Mouse (Mus musculus): Measurements from ENCODE around the gene Btbd9. TPM values are rescaled to one million over a fixed set of nuclear protein-coding genes. Genes with fewer than 3 reads are reported as not detected.

Btbd9 gene
- polyA plus RNA-seq, 1 experiment from 2014 or later, result 40.9 TPM

DNA sequence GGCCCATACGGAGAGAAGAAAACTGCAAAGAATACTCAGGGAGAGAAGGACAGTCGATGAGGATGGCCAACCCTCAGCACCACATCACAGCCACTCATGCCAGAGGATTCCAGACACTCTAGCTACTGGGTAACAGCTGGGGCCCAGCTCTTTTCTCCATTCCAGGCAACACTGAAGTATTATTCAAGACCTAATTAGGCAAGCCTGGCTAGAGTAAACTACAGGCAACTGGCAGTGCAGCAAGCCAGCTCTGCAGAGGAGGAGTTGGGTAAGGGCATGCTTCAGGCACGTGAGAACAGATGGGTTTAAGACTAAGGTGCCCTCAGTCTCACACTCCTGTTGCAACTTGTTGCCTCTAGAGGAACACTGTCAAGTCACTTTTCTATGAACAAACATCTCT lies 118.0 kb downstream of the Btbd9 start:
- Histone ChIP-seq H3K36me3 (ENCODE audit: control insufficient read depth, insufficient read depth, low read length) (no peaks in the 10 kb centered on the region), H3K9ac (ENCODE audit: low read length) (no peak overlapping the region), H3K4me3 (ENCODE audit: control insufficient read depth in 1 of 2, insufficient read depth in 1 of 2, low read depth in 1 of 2, low read length in 2 of 2) (no peak overlapping the region), H3K27me3 (ENCODE audit: control insufficient read depth, insufficient read depth, low read length) (no peaks in the 10 kb centered on the region), H3K4me1 (ENCODE audit: control insufficient read depth in 2 of 2, insufficient read depth in 2 of 2, low read length in 2 of 2) (peaks cover 14 to 22% of the 10 kb centered on the region in 2 experiments), H3K27ac (replicated peaks in 1 of 2; ENCODE audit: control insufficient read depth in 1 of 2, insufficient read depth in 1 of 2, low read depth in 2 of 2, low read length in 2 of 2) (peak overlapping the region; percentile 17 to 21; a peak in 3 of 4 replicates), H3K9me3 (ENCODE audit: control insufficient read depth, low read length) (no peaks in the 10 kb centered on the region), H3K4me2 (ENCODE audit: low read length) (no peak overlapping the region)
- WGBS, result 33% methylated on average over 3 of the region's 3 CpGs
- ATAC-seq (ENCODE audit: insufficient number of reproducible peaks, insufficient read depth, low FRiP score, low read depth), result no peak

DNA sequence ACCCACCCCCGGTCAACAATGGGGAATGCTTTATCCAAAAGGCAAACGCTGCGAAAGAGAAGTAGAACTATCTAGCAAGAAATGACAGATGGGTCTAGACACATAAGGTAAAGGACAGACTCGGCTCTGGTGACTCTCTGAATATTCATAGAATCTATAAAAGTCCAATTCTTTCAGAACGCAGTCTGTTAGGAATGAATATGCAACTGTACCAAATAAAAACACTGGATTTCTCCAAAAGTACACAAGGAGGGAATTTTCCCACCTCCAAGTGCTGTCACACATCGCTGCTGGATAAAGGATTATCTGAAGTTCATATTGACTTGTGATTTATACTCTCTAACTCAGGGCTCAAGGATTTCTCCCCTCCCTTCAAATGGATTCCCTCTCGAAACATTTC lies 118.8 kb downstream of the Btbd9 start:
- H3K9ac ChIP-seq (ENCODE audit: low read length), result no peak overlapping the region
- no peaks in the 10 kb centered on the region for H3K9me3 ChIP-seq (ENCODE audit: control insufficient read depth, low read length)
- no peak for ATAC-seq (ENCODE audit: insufficient number of reproducible peaks, insufficient read depth, low FRiP score, low read depth)
- no peak overlapping the region for H3K4me3 ChIP-seq (ENCODE audit: control insufficient read depth in 1 of 2, insufficient read depth in 1 of 2, low read depth in 1 of 2, low read length in 2 of 2)
- no peak overlapping the region for H3K4me2 ChIP-seq (ENCODE audit: low read length)
- H3K4me1 ChIP-seq (ENCODE audit: control insufficient read depth in 2 of 2, insufficient read depth in 2 of 2, low read length in 2 of 2), result peaks cover 12 to 18% of the 10 kb centered on the region in 2 experiments
- WGBS, result 84% methylated on average over 7 of the region's 7 CpGs
- H3K27me3 ChIP-seq (ENCODE audit: control insufficient read depth, insufficient read depth, low read length), result no peaks in the 10 kb centered on the region
- no peak overlapping the region for H3K27ac ChIP-seq (replicated peaks in 1 of 2; ENCODE audit: control insufficient read depth in 1 of 2, insufficient read depth in 1 of 2, low read depth in 2 of 2, low read length in 2 of 2)
- no peaks in the 10 kb centered on the region for H3K36me3 ChIP-seq (ENCODE audit: control insufficient read depth, insufficient read depth, low read length)

DNA sequence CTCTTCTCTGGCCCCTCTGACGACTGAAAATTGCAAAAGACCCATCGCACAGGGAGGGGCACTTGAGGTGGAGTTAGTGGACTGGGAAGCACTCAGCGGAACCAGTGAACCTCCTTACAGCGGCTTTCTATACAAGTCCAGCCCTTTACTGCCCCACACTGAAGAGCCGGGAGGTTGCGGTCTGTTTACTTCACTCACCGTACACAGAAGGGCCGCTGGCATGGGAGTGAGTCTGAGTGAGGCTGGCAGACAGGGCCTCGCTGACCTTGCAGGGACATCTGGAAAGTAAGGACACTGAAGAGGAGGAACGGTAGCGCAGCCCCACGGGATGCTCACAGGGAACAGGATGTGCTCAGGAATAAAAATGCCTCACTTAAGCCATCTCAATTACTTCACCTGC lies 120.0 kb downstream of the Btbd9 start:
- Histone ChIP-seq H3K4me1 (ENCODE audit: control insufficient read depth in 2 of 2, insufficient read depth in 2 of 2, low read length in 2 of 2) (peaks cover 12 to 18% of the 10 kb centered on the region in 2 experiments), H3K9ac (ENCODE audit: low read length) (no peak overlapping the region), H3K36me3 (ENCODE audit: control insufficient read depth, insufficient read depth, low read length) (no peaks in the 10 kb centered on the region), H3K9me3 (ENCODE audit: control insufficient read depth, low read length) (no peaks in the 10 kb centered on the region), H3K27me3 (ENCODE audit: control insufficient read depth, insufficient read depth, low read length) (no peaks in the 10 kb centered on the region), H3K27ac (replicated peaks in 1 of 2; ENCODE audit: control insufficient read depth in 1 of 2, insufficient read depth in 1 of 2, low read depth in 2 of 2, low read length in 2 of 2) (no peak overlapping the region), H3K4me3 (ENCODE audit: control insufficient read depth in 1 of 2, insufficient read depth in 1 of 2, low read depth in 1 of 2, low read length in 2 of 2) (no peak overlapping the region), H3K4me2 (ENCODE audit: low read length) (no peak overlapping the region)
- ATAC-seq (ENCODE audit: insufficient number of reproducible peaks, insufficient read depth, low FRiP score, low read depth), result no peak
- WGBS, result 65% methylated on average over 12 of the region's 12 CpGs

DNA sequence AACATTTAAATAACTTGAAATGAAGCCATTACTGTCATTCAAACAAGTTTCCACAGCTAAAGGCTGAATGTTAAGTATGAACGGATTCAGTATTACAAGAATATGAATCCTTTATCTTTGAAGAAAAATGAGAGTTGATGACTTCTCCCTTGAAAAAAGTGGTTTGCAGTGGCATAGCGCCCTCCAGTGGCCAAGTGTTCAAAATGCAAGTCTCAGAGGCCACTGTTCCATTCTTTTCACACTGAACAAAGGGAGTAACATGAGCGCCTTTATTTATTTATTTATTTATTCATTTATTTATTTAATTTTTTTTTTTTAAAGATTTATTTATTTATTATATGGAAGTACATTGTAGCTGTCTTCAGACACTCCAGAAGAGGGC lies 121.4 kb downstream of the Btbd9 start:
- Histone ChIP-seq H3K4me3 (ENCODE audit: control insufficient read depth in 1 of 2, insufficient read depth in 1 of 2, low read depth in 1 of 2, low read length in 2 of 2) (no peak overlapping the region), H3K9ac (ENCODE audit: low read length) (no peak overlapping the region), H3K4me2 (ENCODE audit: low read length) (no peak overlapping the region), H3K27me3 (ENCODE audit: control insufficient read depth, insufficient read depth, low read length) (no peaks in the 10 kb centered on the region), H3K4me1 (ENCODE audit: control insufficient read depth in 2 of 2, insufficient read depth in 2 of 2, low read length in 2 of 2) (peaks cover 12 to 18% of the 10 kb centered on the region in 2 experiments), H3K36me3 (ENCODE audit: control insufficient read depth, insufficient read depth, low read length) (no peaks in the 10 kb centered on the region), H3K9me3 (ENCODE audit: control insufficient read depth, low read length) (no peaks in the 10 kb centered on the region), H3K27ac (replicated peaks in 1 of 2; ENCODE audit: control insufficient read depth in 1 of 2, insufficient read depth in 1 of 2, low read depth in 2 of 2, low read length in 2 of 2) (no peak overlapping the region)
- no peak for ATAC-seq (ENCODE audit: insufficient number of reproducible peaks, insufficient read depth, low FRiP score, low read depth)
- WGBS, result 23% methylated on average over 3 of the region's 3 CpGs

DNA sequence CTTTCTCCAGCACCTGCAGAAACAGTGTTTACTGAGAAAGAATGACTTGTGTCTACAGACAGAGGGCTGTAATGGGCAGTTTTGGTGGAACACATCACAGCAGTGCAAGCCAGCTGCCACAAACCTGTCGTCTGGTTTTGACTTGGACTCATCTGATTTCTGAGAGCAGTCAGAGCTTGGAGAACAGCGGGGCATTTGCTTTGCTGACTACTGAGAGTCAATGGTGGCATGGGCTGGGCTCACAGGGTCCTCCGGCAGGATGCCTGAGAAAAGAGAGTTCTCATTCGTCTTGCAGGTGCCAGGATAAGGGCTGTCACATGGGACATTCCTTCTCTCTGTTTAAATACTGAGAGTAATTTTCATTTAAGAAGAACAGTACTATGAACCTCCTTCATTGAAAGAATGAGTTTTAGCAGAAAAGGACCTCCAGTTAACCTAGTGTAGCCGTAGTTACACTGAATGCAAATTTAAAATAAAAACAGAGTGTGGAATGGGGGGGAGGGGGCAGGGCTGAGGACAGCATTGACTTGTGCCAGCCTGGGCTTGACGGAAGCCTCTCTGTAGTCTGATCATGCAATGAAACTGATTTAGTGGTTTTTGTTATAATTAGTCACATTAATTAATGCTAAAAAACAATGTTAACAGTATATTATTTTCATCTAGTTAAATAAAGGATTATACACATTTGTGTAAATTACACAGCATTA lies 122.0 kb downstream of the Btbd9 start:
- Histone ChIP-seq H3K4me3 (ENCODE audit: control insufficient read depth in 1 of 2, insufficient read depth in 1 of 2, low read depth in 1 of 2, low read length in 2 of 2) (no peak overlapping the region), H3K27me3 (ENCODE audit: control insufficient read depth, insufficient read depth, low read length) (no peaks in the 10 kb centered on the region)
- WGBS, result 58% methylated on average over 6 of the region's 6 CpGs

DNA sequence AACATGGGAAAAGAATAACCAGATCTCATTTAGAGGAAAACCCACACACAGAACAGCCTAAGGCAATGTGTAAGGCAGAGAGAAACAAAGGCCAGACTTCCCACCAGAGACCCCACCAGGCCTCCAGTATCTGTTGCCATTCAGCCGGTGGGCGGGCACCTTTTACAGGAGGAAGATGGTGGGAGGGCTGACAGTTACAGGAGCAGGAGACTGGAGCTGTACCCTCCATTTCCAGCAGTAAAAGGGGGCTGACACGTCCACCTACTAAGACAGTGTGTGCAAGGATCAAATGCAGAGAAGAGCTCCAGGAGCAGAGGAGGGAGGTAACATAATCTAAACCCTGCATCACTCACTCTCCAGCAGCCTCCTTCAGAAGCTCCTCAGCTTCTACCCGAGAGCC lies 123.0 kb downstream of the Btbd9 start:
- H3K9me3 ChIP-seq (ENCODE audit: control insufficient read depth, low read length), result no peaks in the 10 kb centered on the region
- 68% methylated on average over 4 of the region's 4 CpGs for WGBS

More for the DNA sequence above, 122.0 kb downstream of the Btbd9 start:
- ATAC-seq (ENCODE audit: insufficient number of reproducible peaks, insufficient read depth, low FRiP score, low read depth), result no peak
- no peaks in the 10 kb centered on the region for H3K36me3 ChIP-seq (ENCODE audit: control insufficient read depth, insufficient read depth, low read length)
- no peak overlapping the region for H3K9ac ChIP-seq (ENCODE audit: low read length)
- H3K27ac ChIP-seq (replicated peaks in 1 of 2; ENCODE audit: control insufficient read depth in 1 of 2, insufficient read depth in 1 of 2, low read depth in 2 of 2, low read length in 2 of 2), result no peak overlapping the region
- peaks cover 12 to 16% of the 10 kb centered on the region in 2 experiments for H3K4me1 ChIP-seq (ENCODE audit: control insufficient read depth in 2 of 2, insufficient read depth in 2 of 2, low read length in 2 of 2)
- no peak overlapping the region for H3K4me2 ChIP-seq (ENCODE audit: low read length)
- no peaks in the 10 kb centered on the region for H3K9me3 ChIP-seq (ENCODE audit: control insufficient read depth, low read length)

DNA sequence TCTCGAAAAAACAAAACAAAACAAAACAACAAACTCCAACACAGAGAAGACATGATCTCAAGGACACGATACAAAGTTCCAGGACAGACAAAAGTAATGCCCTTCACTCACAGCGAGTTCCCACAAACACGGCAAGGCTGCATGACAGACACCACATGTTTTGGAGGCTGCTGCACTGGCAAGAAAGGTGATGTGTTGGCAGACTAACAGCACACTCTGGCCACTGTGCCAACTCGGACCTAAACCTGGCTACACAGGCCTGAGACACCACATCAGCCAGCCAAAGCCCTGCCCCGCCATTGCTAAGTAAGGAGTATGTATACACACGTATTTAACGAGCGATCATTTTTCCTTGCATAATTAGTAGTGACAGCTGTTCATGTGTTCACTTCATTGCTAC lies 123.9 kb downstream of the Btbd9 start:
- ATAC-seq (ENCODE audit: insufficient number of reproducible peaks, insufficient read depth, low FRiP score, low read depth), result no peak
- H3K36me3 ChIP-seq (ENCODE audit: control insufficient read depth, insufficient read depth, low read length), result no peaks in the 10 kb centered on the region
- no peaks in the 10 kb centered on the region for H3K27me3 ChIP-seq (ENCODE audit: control insufficient read depth, insufficient read depth, low read length)
- WGBS, result 93% methylated on average over 9 of the region's 9 CpGs
- no peak overlapping the region for H3K4me2 ChIP-seq (ENCODE audit: low read length)
- H3K4me1 ChIP-seq (ENCODE audit: control insufficient read depth in 2 of 2, insufficient read depth in 2 of 2, low read length in 2 of 2), result peaks cover 3 to 4% of the 10 kb centered on the region in 2 experiments; a peak in 2 of 4 replicates
- no peak overlapping the region for H3K27ac ChIP-seq (replicated peaks in 1 of 2; ENCODE audit: control insufficient read depth in 1 of 2, insufficient read depth in 1 of 2, low read depth in 2 of 2, low read length in 2 of 2)
- no peak overlapping the region for H3K9ac ChIP-seq (ENCODE audit: low read length)
- H3K9me3 ChIP-seq (ENCODE audit: control insufficient read depth, low read length), result no peaks in the 10 kb centered on the region
- no peak overlapping the region for H3K4me3 ChIP-seq (ENCODE audit: control insufficient read depth in 1 of 2, insufficient read depth in 1 of 2, low read depth in 1 of 2, low read length in 2 of 2)

More for the DNA sequence above, 123.0 kb downstream of the Btbd9 start:
- H3K27me3 ChIP-seq (ENCODE audit: control insufficient read depth, insufficient read depth, low read length), result no peaks in the 10 kb centered on the region
- H3K36me3 ChIP-seq (ENCODE audit: control insufficient read depth, insufficient read depth, low read length), result no peaks in the 10 kb centered on the region
- H3K4me2 ChIP-seq (ENCODE audit: low read length), result no peak overlapping the region
- H3K9ac ChIP-seq (ENCODE audit: low read length), result no peak overlapping the region
- H3K4me3 ChIP-seq (ENCODE audit: control insufficient read depth in 1 of 2, insufficient read depth in 1 of 2, low read depth in 1 of 2, low read length in 2 of 2), result no peak overlapping the region
- no peak for ATAC-seq (ENCODE audit: insufficient number of reproducible peaks, insufficient read depth, low FRiP score, low read depth)
- H3K4me1 ChIP-seq (ENCODE audit: control insufficient read depth in 2 of 2, insufficient read depth in 2 of 2, low read length in 2 of 2), result peaks cover 6 to 7% of the 10 kb centered on the region in 2 experiments
- H3K27ac ChIP-seq (replicated peaks in 1 of 2; ENCODE audit: control insufficient read depth in 1 of 2, insufficient read depth in 1 of 2, low read depth in 2 of 2, low read length in 2 of 2), result no peak overlapping the region

DNA sequence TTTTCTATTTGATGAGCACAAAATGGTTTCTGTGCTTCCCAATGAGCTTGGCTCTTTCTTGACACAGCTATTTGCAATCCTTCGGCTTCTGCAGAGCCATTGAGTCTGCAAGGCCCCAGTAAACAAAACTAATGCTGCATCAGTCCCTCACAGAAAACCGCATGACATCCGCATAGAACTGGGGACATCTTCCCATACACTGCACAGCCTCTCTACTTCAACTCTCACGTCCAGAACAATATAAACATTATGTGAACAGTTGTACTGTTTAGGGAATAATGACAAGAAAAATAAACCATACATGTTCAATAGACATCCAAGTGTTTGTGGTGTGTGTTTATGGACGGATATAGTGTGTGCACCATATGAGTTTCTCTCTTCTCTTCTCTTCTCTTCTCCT lies 127.7 kb downstream of the Btbd9 start:
- Histone ChIP-seq H3K4me3 (ENCODE audit: control insufficient read depth in 1 of 2, insufficient read depth in 1 of 2, low read depth in 1 of 2, low read length in 2 of 2) (no peak overlapping the region), H3K27me3 (ENCODE audit: control insufficient read depth, insufficient read depth, low read length) (no peaks in the 10 kb centered on the region), H3K9ac (ENCODE audit: low read length) (no peak overlapping the region), H3K4me2 (ENCODE audit: low read length) (no peak overlapping the region), H3K4me1 (ENCODE audit: control insufficient read depth in 2 of 2, insufficient read depth in 2 of 2, low read length in 2 of 2) (peaks cover 4 to 12% of the 10 kb centered on the region in 2 experiments), H3K9me3 (ENCODE audit: control insufficient read depth, low read length) (no peaks in the 10 kb centered on the region), H3K36me3 (ENCODE audit: control insufficient read depth, insufficient read depth, low read length) (0 out of 2 replicates have a peak, but pooled peaks cover 6% of the 10 kb centered on the region), H3K27ac (replicated peaks in 1 of 2; ENCODE audit: control insufficient read depth in 1 of 2, insufficient read depth in 1 of 2, low read depth in 2 of 2, low read length in 2 of 2) (no peak overlapping the region)
- whole genome bisulfite sequencing, result 91% methylated on average over 5 of the region's 5 CpGs
- no peak for ATAC-seq (ENCODE audit: insufficient number of reproducible peaks, insufficient read depth, low FRiP score, low read depth)

All from heart, embryonic 14.5 days (tissue).